Mouse (Mus musculus): ENCODE results near the gene Abcg2. TPM values are rescaled to one million over a fixed set of nuclear protein-coding genes. Genes with fewer than 3 reads are reported as not detected.

Gene Abcg2
- total RNA-seq, 2 experiments from 2014 or later = 14.6 to 19.1 TPM

GRCm38 (mm10) chr6:58633731-58634130 lies 49.4 kb downstream of the Abcg2 start:
- no peak for DNase-seq

GRCm38 (mm10) chr6:58638566-58638965 lies 54.2 kb downstream of the Abcg2 start:
- DNase-seq = no peak

DNA sequence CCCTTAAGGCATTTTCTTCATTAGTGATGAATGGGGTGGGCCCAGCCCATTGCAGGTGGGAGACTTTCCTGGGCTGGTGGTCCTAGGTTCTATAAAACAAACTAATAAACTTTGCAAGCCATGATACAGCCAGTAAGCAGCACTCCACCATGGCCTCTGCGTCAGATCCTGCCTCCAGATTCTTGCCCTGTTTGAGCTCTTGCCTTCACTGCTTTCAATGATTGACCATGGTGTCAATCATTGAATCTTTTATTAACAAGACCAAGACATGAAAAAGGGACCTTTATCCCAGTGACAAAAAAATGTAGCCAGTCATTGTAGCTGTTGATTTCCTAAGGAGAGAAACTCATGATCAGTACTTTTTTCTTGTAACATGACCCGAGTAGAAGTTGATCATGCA lies 55.1 kb downstream of the Abcg2 start:
- no peak for DNase-seq

DNA sequence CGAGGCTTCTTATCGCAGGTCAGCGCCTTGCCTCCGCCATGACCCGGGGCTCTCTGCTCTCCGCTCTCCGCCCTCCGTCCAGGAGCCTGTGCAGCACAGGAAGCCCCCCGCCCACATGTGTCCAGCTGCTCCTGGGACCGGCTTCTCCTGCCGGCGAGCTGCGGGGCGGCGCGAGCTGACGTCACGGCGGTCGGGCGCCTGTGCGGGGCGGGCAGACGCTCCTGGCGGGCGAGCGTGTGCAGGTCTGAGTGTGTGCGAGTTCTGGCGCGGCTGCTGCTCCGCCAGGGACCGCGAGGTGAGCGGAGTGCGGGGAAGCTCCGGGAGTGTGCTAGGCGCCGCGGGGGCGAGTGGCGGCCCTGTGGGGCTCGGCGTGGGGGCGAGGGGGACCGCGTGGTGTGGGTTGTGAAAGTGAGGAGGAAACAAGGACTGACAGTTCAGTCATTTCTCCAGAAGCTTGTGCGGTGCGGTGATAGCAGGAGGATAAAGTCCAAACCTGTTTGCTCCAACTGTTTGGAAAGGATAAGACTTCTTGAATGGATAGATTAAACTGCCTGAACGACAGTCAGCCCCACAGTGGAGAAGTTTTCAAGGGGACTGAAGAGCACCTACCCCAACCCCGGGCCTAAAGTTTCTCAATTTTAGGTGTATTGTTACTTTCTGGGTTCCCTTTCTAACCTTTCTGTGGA lies 56.2 kb downstream of the Abcg2 start:
- peak; percentile 72 for DNase-seq

DNA sequence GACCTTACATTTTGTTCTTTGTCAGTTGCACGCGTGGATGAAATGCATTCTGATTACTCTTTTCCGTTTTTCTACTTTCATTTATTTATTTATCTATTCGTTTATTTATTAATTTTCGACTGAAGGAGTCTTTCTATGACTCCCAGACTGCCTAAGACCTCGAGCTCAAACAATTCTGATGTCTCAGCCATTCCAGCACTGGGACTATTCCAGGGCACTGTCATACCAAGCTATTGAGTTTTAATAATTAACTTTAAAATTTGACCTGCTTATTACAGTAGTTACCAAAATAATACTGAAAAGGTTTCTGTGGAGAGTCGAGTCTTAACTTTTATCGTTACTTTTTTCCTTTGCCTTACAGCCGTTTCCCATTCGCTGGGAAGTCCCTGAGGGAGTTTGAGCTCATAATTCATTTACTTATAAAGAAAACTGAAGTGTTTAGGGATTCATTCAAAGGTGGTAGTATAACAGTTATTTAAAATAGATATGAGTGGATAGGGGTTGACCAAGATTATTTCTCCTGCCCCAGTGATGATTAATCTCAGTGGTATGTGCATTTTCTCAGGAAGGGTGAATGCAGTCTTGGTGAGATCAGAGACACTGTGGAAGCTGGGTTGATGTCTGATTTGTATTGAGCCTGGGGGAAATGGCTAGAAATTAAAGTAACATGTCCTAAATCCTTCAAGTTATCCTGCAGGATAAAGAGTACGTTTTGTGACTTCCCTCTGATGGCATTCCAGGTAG lies 56.9 kb downstream of the Abcg2 start:
- DNase-seq = no peak

GRCm38 (mm10) chr6:58642191-58642590 lies 57.9 kb downstream of the Abcg2 start:
- no peak for DNase-seq

DNA sequence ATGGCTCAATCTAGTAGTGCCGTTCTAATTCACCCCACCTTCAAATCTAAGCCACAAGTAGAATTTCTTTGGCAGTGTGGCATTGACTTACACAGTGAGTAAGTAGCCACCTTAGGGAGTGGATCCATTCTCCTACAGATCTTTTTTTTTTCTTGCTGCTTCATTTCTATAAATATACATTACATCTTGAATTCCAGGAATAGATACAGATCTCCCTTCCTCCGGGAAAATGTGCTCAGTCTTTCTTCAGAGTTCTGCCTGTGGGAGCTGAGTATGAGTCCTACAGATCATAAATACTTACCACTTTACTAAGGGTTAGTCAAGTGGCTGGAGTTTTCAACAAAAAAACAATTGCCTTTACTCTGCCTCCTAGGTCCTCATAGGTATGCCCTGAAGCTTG lies 60.3 kb downstream of the Abcg2 start:
- no peak for DNase-seq

DNA sequence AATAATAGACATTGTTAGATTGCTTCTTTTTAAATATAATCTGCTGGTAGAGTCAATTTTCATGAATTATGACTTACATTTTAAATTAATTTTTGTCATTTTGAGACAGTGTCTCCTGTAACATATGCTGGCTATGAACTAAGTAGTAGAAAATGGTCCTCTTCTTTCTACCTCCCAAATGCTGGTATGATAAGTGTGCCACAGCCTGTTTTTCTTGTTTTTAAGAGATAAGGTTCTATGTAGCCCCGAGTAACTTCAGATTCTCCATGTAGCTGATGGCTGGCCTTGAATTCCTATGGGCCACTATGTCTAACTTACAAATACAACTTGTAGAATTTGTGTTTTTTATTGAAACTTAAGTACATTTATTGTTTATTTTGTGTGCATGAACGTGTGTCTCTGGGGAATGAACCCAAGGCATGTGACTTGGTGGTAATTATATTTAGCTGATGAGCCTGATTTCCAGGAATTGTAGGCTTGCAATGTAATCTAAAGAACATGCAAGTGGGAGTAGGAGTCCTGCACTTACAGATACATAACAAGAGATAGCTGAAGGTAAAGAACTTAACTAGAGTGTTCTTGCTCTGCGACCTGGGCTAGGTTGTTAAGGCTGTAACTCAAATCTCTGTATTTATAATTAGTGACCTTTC lies 63.9 kb downstream of the Abcg2 start:
- DNase-seq = no peak

DNA sequence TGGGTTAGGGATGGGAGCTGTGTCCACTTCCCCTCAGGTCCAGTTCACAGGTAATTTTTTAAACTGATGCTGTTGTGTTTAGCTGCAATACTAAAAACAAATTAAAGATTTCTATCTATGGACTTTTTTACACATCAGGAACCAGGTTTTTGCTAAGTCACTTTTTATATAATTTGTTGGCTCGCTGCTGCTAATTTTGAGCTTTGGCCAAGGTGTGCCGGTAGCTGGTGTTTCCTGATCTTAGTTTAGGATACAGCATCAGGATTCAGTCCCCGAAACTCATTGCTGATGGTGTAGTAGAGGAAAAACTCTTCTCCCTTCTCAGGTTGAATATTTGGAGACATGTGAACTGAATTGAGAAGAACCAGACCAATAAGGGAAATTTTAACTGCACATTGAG lies 65.8 kb downstream of the Abcg2 start:
- no peak for DNase-seq

GRCm38 (mm10) chr6:58651038-58651437 lies 66.7 kb downstream of the Abcg2 start:
- DNase-seq = no peak

DNA sequence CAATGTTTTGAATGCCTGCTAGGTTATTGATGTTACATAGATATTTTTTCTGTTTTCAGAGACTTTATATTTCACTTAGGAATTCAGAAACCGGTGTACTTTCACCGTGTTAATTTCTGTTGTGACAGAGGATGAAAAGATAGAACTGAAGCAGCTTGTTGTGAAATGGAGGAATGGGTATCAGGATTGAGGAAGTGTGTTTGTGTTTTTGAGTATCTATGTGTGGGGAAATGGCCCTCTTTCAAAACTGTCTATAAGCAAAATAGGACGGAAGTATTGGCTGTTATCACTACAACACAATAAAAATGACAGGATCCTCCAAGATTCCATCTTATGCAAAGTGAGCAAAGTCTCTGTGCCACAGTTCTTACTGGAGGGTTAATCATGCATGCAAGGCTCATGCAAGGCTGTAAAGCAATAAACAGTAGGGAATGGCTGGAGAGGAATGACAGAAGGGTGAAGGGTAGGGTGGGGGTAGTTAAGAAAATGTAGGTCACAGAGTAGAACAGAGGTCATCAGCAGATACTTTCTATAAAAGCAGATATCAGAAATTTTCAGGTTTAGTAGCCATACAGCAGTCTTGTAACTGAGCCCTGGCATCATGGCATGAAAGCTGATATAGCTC lies 76.7 kb downstream of the Abcg2 start:
- DNase-seq = no peak

DNA sequence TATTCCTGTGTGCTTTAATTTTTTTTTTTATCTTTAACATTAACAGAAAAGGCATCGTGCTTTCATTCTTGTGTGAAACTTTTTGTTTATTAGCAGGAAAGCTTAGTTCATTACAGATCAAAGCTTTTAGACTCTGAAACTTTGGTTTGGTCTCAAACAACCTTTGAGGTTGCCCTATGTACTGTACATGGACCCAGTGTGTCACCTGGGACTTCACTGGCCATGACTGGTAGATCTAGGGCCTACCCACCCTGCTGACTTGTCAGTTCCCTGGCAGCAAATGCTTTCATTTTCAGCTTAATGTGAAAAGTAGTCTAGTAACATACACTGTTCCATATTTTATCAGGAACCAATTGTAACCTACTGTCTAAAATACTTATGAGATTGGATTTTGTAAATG lies 93.5 kb downstream of the Abcg2 start:
- DNase-seq = no peak

DNA sequence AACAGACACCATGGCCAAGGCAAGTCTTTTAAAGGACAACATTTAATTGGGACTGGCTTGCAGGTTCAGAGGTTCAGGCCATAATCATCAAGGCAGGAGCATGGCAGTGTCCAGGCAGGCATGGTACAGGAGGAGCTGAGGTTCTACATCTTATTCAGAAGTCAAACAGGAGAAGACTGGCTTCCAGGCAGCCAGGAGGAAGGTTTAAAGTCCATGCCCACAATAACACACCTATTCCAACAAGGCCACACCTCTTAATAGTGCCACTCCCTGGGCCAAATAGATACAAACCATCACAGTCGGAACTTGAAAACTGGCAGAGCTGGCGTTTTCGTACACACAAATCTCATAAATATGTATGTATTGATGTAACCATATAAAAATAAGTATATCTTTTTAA lies 94.2 kb downstream of the Abcg2 start:
- no peak for DNase-seq

GRCm38 (mm10) chr6:58691584-58691983 lies 107.3 kb downstream of the Abcg2 start:
- DNase-seq = no peak

- DNase-seq = no peak
These were observed 109.9 kb downstream of the Abcg2 start for GRCm38 (mm10) chr6:58694257-58694656.

DNA sequence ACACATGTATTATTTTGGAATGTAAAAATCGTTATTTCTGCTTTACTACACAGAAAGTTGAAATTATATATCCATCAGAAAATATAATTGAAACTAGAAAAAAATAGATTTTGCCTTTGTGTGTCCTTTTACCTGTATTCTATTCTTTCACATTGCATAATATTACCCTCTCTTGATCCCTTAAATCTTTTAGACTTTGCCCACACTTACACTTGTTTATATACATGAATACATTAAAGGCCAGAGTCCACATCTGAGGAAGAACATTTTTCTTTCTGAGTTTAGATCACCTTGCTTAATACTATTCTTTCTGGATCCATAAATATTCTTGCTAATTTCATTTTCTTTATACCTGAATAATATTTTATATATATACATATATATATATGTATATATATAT lies 110.4 kb downstream of the Abcg2 start:
- no peak for DNase-seq

- DNase-seq = no peak
These were observed 126.0 kb downstream of the Abcg2 start for GRCm38 (mm10) chr6:58710369-58710768.

- DNase-seq = no peak
These were observed 127.6 kb downstream of the Abcg2 start for GRCm38 (mm10) chr6:58711909-58712308.

DNA sequence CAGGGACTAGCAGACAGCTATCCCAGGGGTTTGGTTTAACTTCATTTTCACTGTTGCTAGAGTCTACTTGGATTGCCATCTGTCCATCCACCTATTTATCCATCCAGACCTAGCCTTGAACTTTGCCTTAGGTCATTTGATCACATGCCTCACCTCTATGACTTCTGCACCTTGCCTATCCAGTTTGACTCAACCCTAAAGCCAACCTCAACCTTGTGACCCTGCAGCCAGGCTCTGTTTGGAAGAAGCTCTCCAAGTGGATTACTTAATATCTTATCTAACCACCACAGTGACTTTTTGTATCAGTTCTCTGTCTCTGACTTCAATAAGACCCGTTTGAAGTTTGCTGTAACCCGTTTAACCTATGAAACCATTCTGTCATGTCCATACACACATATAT lies 149.5 kb downstream of the Abcg2 start:
- DNase-seq = no peak

DNA sequence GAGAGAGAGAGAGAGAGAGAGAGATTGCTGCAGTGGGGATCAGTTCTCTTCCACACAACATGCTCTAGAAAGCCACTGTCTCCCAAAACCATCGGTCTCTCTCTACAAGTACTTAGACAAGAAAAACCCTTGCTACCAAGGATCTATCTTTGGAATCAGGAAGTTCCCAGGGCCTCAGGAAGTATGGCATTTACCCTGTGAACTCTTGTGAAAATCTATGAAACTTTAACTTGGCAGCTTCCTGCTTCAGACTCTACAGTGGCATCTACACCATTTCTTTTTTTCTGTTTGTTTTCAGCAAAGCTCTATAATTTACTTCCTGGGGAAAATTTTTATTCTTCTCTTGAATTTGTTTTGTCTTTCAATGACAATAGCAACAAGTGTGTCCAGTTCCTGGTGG lies 150.8 kb downstream of the Abcg2 start:
- no peak for DNase-seq
